Mouse (Mus musculus): Measurements from ENCODE around the gene Rasgrp1.
A peak's percentile ranks its signal among the peaks of the same experiment; 100 is the strongest.

Gene Rasgrp1

GRCm38 (mm10) chr2:117250001-117250510, 92.7 kb downstream of the Rasgrp1 start:
- DNase-seq (ENCODE audit: low read depth in 1 of 2, low spot score in 2 of 2), result no peak

GRCm38 (mm10) chr2:117249255-117250000, 93.4 kb downstream of the Rasgrp1 start, which contains the start of gene Fam98b:
Gene Fam98b (plus strand): TSS chr2:117249739.
- peak; percentile 66 to 80 for DNase-seq (ENCODE audit: low read depth in 1 of 2, low spot score in 2 of 2)

- no peak for DNase-seq (ENCODE audit: low read depth in 1 of 2, low spot score in 2 of 2)
Measured at GRCm38 (mm10) chr2:117241953-117242352, 100.8 kb downstream of the Rasgrp1 start.

GRCm38 (mm10) chr2:117231257-117231656, 111.5 kb downstream of the Rasgrp1 start:
- peak; percentile 13 to 60 for DNase-seq (ENCODE audit: low read depth in 1 of 2, low spot score in 2 of 2)

GRCm38 (mm10) chr2:117230261-117230660, 112.5 kb downstream of the Rasgrp1 start:
- DNase-seq (ENCODE audit: low read depth in 1 of 2, low spot score in 2 of 2), result no peak
